Mouse (Mus musculus) adrenal gland, postnatal 25 days (tissue): ENCODE results near the gene Lin54. TPM values are rescaled to one million over a fixed set of nuclear protein-coding genes. Genes with fewer than 3 reads are reported as not detected.
A peak's percentile ranks its signal among the peaks of the same experiment; 100 is the strongest.

Source experiments
- DNase-seq: peaks from one replicate; pipeline ENCODE4 v3.0.0; 2021; ENCODE audit warnings: mixed read lengths
- microRNA-seq, 2 experiments: library from miRNA; unstranded; fragments of <30 nt; microRNA quantifications; one replicate each; pipeline ENCODE4 v1.2.0; 2021
- total RNA-seq: library from RNA; stranded (reverse); gene quantifications from 2 replicates; pipeline ENCODE4 v1.2.3, GENCODE M21; 2021

Lin54 gene
- total RNA-seq, 1 experiment from 2014 or later, result 14.5 TPM

- no peak for DNase-seq
These were observed 82.4 kb downstream of the Lin54 start for GRCm38 (mm10) chr5:100418077-100418476.

GRCm38 (mm10) chr5:100415761-100416590, 84.5 kb downstream of the Lin54 start, which contains the start of gene Sec31a:
Gene Sec31a, minus strand, starts transcription at chr5:100416234.
- DNase-seq, result peak; percentile 99

GRCm38 (mm10) chr5:100414474-100415196, 85.8 kb downstream of the Lin54 start:
- DNase-seq, result no peak

- DNase-seq, result no peak
These were observed 87.6 kb downstream of the Lin54 start for GRCm38 (mm10) chr5:100412886-100413285.

GRCm38 (mm10) chr5:100410281-100410680, 90.2 kb downstream of the Lin54 start:
- no peak for DNase-seq

- DNase-seq, result no peak
These were observed 92.0 kb downstream of the Lin54 start for GRCm38 (mm10) chr5:100408485-100408884.

- no peak for DNase-seq
These were observed 103.7 kb downstream of the Lin54 start for GRCm38 (mm10) chr5:100396753-100397152.

- no peak for DNase-seq
These were observed 106.8 kb downstream of the Lin54 start for GRCm38 (mm10) chr5:100393681-100394080.

GRCm38 (mm10) chr5:100392436-100392955, 107.9 kb downstream of the Lin54 start:
- peak; percentile 33 for DNase-seq

Small RNAs within 50 kb of the gene (microRNA-seq; reads per million reads assigned to microRNA genes)
- 0 reads per million in 2 experiments for gene Gm23222

Other genes with a start within 250 kb of the Lin54 start
- gene Sec31a, start 84.4 kb downstream of the Lin54 start, total RNA-seq, result 156 and 198 TPM in 2 replicates
- gene Cops4, start 17.7 kb upstream of the Lin54 start, total RNA-seq, result 71.8 and 73.4 TPM in 2 replicates
- gene Plac8, start 71.6 kb upstream of the Lin54 start, total RNA-seq, result 5.5 and 9.6 TPM in 2 replicates
- 63.0 and 65.2 TPM in 2 replicates for gene Coq2, start 174.5 kb upstream of the Lin54 start, total RNA-seq
- 0.30 and 0.95 TPM in 2 replicates for gene Hpse, start 219.1 kb upstream of the Lin54 start, total RNA-seq